ENCODE assay signal across 8 mouse cellular contexts in the genomic region with DNA sequence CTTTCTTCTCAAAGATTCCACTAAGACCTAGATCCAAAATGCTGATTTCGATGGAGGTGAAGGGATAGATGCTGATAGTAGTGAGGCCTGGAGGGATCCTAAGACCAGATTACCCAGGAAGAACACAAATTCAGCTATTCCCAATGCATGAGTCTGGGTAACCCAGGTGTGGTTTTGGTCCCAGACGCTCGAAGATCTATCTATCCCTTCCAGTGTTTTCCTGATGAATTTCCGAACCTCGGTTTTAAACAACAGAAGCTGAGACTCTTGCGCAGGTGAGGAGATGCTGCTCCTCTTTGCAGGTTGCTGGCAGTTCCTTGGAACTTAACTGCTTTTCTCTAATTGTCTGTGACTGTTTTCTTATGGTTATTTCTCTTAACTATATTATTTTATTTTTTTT. TPM values are rescaled to one million over a fixed set of nuclear protein-coding genes. Genes with fewer than 3 reads are reported as not detected.
DNase-seq lines count a peak whose midpoint lies in the region; ATAC-seq and TF ChIP-seq lines count a peak whose summit lies in the region.

No protein-coding gene starts in this region.

- H3K4me2 ChIP-seq in liver, embryonic 12.5 days = peak overlapping the region; percentile 93

- WGBS in thymus, adult 2 months = 33% methylated on average over 6 of the region's 6 CpGs
- 28% methylated on average over 6 of the region's 6 CpGs for WGBS in liver, embryonic 12.5 days (ENCODE audit: insufficient replicate concordance)

- ATAC-seq in erythroblast, adult 5-6 weeks (replicated peaks; ENCODE audit: low FRiP score, poor library complexity, severe bottlenecking) = no peak
- ATAC-seq in liver, embryonic 12.5 days = no peak

- peak overlapping the region; percentile 67; the same call in 1 of the 2 replicates for H3K27ac ChIP-seq in thymus, adult 2 months (ENCODE audit: control insufficient read depth, insufficient read depth, low read length)
- peak overlapping the region; percentile 98 for H3K27ac ChIP-seq in liver, embryonic 12.5 days

- H3K4me1 ChIP-seq in erythroblast, embryonic 14.5 days (ENCODE audit: control insufficient read depth) = peaks cover 44% of the 10 kb centered on the region
- no peaks in the 10 kb centered on the region for H3K4me1 ChIP-seq in thymus, adult 2 months (replicated peaks; ENCODE audit: control insufficient read depth, insufficient read depth, low read length)
- H3K4me1 ChIP-seq in liver, embryonic 12.5 days = peaks cover 47% of the 10 kb centered on the region

- no peak for TF ChIP-seq CTCF in thymus, adult 2 months (IDR thresholded peaks at IDR 0.05; ENCODE audit: borderline replicate concordance, control insufficient read depth, extremely low read depth, insufficient read depth, low read length, poor library complexity)

- H3K27me3 ChIP-seq in erythroblast, embryonic 14.5 days (ENCODE audit: control insufficient read depth) = no peaks in the 10 kb centered on the region
- no peaks in the 10 kb centered on the region for H3K27me3 ChIP-seq in thymus, adult 2 months (ENCODE audit: control insufficient read depth, insufficient read depth, low read length)
- H3K27me3 ChIP-seq in liver, embryonic 12.5 days (replicated peaks) = no peaks in the 10 kb centered on the region

- peak overlapping the region; percentile 98 for H3K9ac ChIP-seq in liver, embryonic 12.5 days

- DNase-seq in thymus, adult 2 months = no peak
- DNase-seq in thymus, postnatal 0 days (ENCODE audit: low spot score) = no peak
- DNase-seq in adrenal gland, adult 18-20 months (ENCODE audit: low spot score in 2 of 2) = no peak
- no peak for DNase-seq in layer of hippocampus, postnatal 14 days (ENCODE audit: low spot score in 2 of 2)
- no peak for DNase-seq in layer of hippocampus, adult 11-12 months (ENCODE audit: low spot score)

- peak overlapping the region; percentile 87 for H3K4me3 ChIP-seq in erythroblast, embryonic 14.5 days (replicated peaks)
- peak overlapping the region; percentile 86 for H3K4me3 ChIP-seq in thymus, adult 2 months (ENCODE audit: control insufficient read depth, insufficient read depth, low read length)
- peak overlapping the region; percentile 99 for H3K4me3 ChIP-seq in liver, embryonic 12.5 days

- H3K36me3 ChIP-seq in erythroblast, embryonic 14.5 days (ENCODE audit: control insufficient read depth) = peaks cover 45% of the 10 kb centered on the region
- peaks cover 3% of the 10 kb centered on the region for H3K36me3 ChIP-seq in thymus, adult 2 months (ENCODE audit: control insufficient read depth, insufficient read depth, low read length)
- H3K36me3 ChIP-seq in liver, embryonic 12.5 days = peaks cover 37% of the 10 kb centered on the region

- TF ChIP-seq POLR2A in thymus, adult 2 months (IDR thresholded peaks at IDR 0.05; ENCODE audit: control insufficient read depth, extremely low read depth, insufficient read depth, low read length, poor library complexity) = no peak

- no peaks in the 10 kb centered on the region for H3K9me3 ChIP-seq in erythroblast, embryonic 14.5 days (ENCODE audit: control insufficient read depth, low read length)
- no peaks in the 10 kb centered on the region for H3K9me3 ChIP-seq in liver, embryonic 12.5 days (replicated peaks)

RNA-seq across cellular contexts. Expression of a gene that starts 1.3 kb away (rescaled TPM):
- 0.79 and 0.95 TPM in 2 replicates for polyA plus RNA-seq in erythroblast, embryonic 14.5 days (2012)
- total RNA-seq in erythroblast, adult 5-6 weeks (2015; ENCODE audit: low replicate concordance) = 16.1 and 21.9 TPM in 2 replicates
- total RNA-seq in erythroblast, adult 5-6 weeks (2017; ENCODE audit: low replicate concordance) = 13.0 and 19.0 TPM in 2 replicates
- polyA plus RNA-seq in thymus, adult 2 months (2012; rRNA removed) = 12.7 and 17.8 TPM in 2 replicates
- polyA plus RNA-seq in thymus, postnatal 0 days (2015; fragmentation: Nextera tagmentation; extraction: Ambion mirVana) = 17.8 and 22.5 TPM in 2 replicates
- polyA plus RNA-seq in liver, embryonic 12.5 days (2016; fragmentation: Nextera tagmentation; extraction: Ambion mirVana) = 11.2 and 11.6 TPM in 2 replicates
- total RNA-seq in adrenal gland, adult 18-20 months (2021) = 10 to 100 TPM; 61.3 to 65.6 TPM
- 100 to 1,000 TPM; 258 to 283 TPM for total RNA-seq in layer of hippocampus, postnatal 14 days (2021)

RNA-seq across cellular contexts. Expression of a gene that starts 30.1 kb away (rescaled TPM):
- polyA plus RNA-seq in erythroblast, embryonic 14.5 days (2012) = 4.5 and 8.0 TPM in 2 replicates
- 53.3 and 54.0 TPM in 2 replicates for total RNA-seq in erythroblast, adult 5-6 weeks (2015; ENCODE audit: low replicate concordance)
- total RNA-seq in erythroblast, adult 5-6 weeks (2017; ENCODE audit: low replicate concordance) = 32.3 and 44.9 TPM in 2 replicates
- polyA plus RNA-seq in thymus, adult 2 months (2012; rRNA removed) = 163 and 178 TPM in 2 replicates
- polyA plus RNA-seq in thymus, postnatal 0 days (2015; fragmentation: Nextera tagmentation; extraction: Ambion mirVana) = 715 and 776 TPM in 2 replicates
- polyA plus RNA-seq in liver, embryonic 12.5 days (2016; fragmentation: Nextera tagmentation; extraction: Ambion mirVana) = 121 and 125 TPM in 2 replicates
- total RNA-seq in adrenal gland, adult 18-20 months (2021) = 10 to 100 TPM; 46.1 to 49.3 TPM
- total RNA-seq in layer of hippocampus, postnatal 14 days (2021) = 10 to 100 TPM; 39.7 to 40.2 TPM

RNA-seq across cellular contexts. Expression of a gene that starts 46.4 kb away (rescaled TPM):
- polyA plus RNA-seq in erythroblast, embryonic 14.5 days (2012) = 0.15 and 0.20 TPM in 2 replicates
- total RNA-seq in erythroblast, adult 5-6 weeks (2015; ENCODE audit: low replicate concordance) = 19.2 and 20.8 TPM in 2 replicates
- total RNA-seq in erythroblast, adult 5-6 weeks (2017; ENCODE audit: low replicate concordance) = 18.7 and 20.8 TPM in 2 replicates
- polyA plus RNA-seq in thymus, adult 2 months (2012; rRNA removed) = 202 and 216 TPM in 2 replicates
- 50.6 and 53.8 TPM in 2 replicates for polyA plus RNA-seq in thymus, postnatal 0 days (2015; fragmentation: Nextera tagmentation; extraction: Ambion mirVana)
- 5.8 and 6.2 TPM in 2 replicates for polyA plus RNA-seq in liver, embryonic 12.5 days (2016; fragmentation: Nextera tagmentation; extraction: Ambion mirVana)
- total RNA-seq in adrenal gland, adult 18-20 months (2021) = 1 to 10 TPM; 1.8 to 4.5 TPM
- total RNA-seq in layer of hippocampus, postnatal 14 days (2021) = under 1 TPM; 0.48 to 0.74 TPM

RNA-seq across cellular contexts. Expression of a gene that starts 59.1 kb away (rescaled TPM):
- 5.4 and 5.5 TPM in 2 replicates for polyA plus RNA-seq in erythroblast, embryonic 14.5 days (2012)
- 1,176 and 1,185 TPM in 2 replicates for total RNA-seq in erythroblast, adult 5-6 weeks (2015; ENCODE audit: low replicate concordance)
- 351 and 513 TPM in 2 replicates for total RNA-seq in erythroblast, adult 5-6 weeks (2017; ENCODE audit: low replicate concordance)
- 1,363 and 1,486 TPM in 2 replicates for polyA plus RNA-seq in thymus, adult 2 months (2012; rRNA removed)
- 7,546 and 8,495 TPM in 2 replicates for polyA plus RNA-seq in thymus, postnatal 0 days (2015; fragmentation: Nextera tagmentation; extraction: Ambion mirVana)
- polyA plus RNA-seq in liver, embryonic 12.5 days (2016; fragmentation: Nextera tagmentation; extraction: Ambion mirVana) = 3,798 and 3,900 TPM in 2 replicates
- total RNA-seq in adrenal gland, adult 18-20 months (2021) = 1,000 to 10,000 TPM; 1,645 to 1,705 TPM
- total RNA-seq in layer of hippocampus, postnatal 14 days (2021) = 1,000 to 10,000 TPM; 1,939 to 1,976 TPM

Comparison
In these comparisons a context has a peak if more than half of its experiments do, and no peak if none do; other contexts are left out.
1. RNA of a gene that starts 30.1 kb away (polyA plus RNA-seq): 715 to 776 TPM in thymus, postnatal 0 days, 163 to 178 TPM in thymus, adult 2 months and 121 to 125 TPM in liver, embryonic 12.5 days; 4.5 to 8.0 TPM in erythroblast, embryonic 14.5 days; every median in the first group is over 10 times any median in the second.
2. Peak in every context shown above with its lines, with median percentiles within 50 percentile points of each other: H3K4me3 ChIP-seq.